Mouse (Mus musculus) MEL (cell line): ENCODE results near the gene Gm45716. TPM values are rescaled to one million over a fixed set of nuclear protein-coding genes. Genes with fewer than 3 reads are reported as not detected.

Experiments used
- DNase-seq: peaks from one replicate; pipeline ENCODE4 v3.0.0; 2011; ENCODE audit warnings: low read depth, low spot score
- H3K27ac ChIP-seq: 2 replicates; pipeline ENCODE4 v1.5.1; 2012; ENCODE audit warnings: low read depth, mild to moderate bottlenecking, control low read depth, low read length, moderate library complexity; ENCODE audit not compliant: control insufficient read depth
- H3K27me3 ChIP-seq, 2 experiments: fragments of 150-350 bp in 1 of 2; sonication (generic) in 1 of 2; 2 replicates each; pipeline ENCODE4 v1.6.1; 2012; ENCODE audit warnings: low read length in 2 of 2, mild to moderate bottlenecking in 2 of 2, improper control_type of control experiment in 1 of 2, moderate library complexity in 1 of 2; ENCODE audit not compliant: insufficient read depth in 2 of 2, control insufficient read depth in 1 of 2
- H3K36me3 ChIP-seq, 2 experiments: 2 replicates each; pipeline ENCODE4 v1.6.1; 2012 to 2014; ENCODE audit warnings: low read length in 2 of 2, improper control_type of control experiment in 1 of 2, inconsistent platforms in 1 of 2, mild to moderate bottlenecking in 1 of 2; ENCODE audit not compliant: insufficient read depth in 2 of 2, control insufficient read depth in 1 of 2
- H3K4me1 ChIP-seq, 2 experiments: fragments of 150-350 bp in 1 of 2; sonication (generic) in 1 of 2; 2 replicates each; pipeline ENCODE4 v1.6.1; 2012; ENCODE audit warnings: low read length in 2 of 2, improper control_type of control experiment in 1 of 2, mild to moderate bottlenecking in 1 of 2; ENCODE audit not compliant: insufficient read depth in 2 of 2, control insufficient read depth in 1 of 2
- H3K4me3 ChIP-seq, 2 experiments: fragments of 150-350 bp in 1 of 2; sonication (generic) in 1 of 2; 2 replicates each; pipeline ENCODE4 v1.5.1; 2012; ENCODE audit warnings: low read depth in 2 of 2, low read length in 2 of 2, mild to moderate bottlenecking in 2 of 2, moderate library complexity in 2 of 2, control low read depth in 1 of 2, improper control_type of control experiment in 1 of 2; ENCODE audit not compliant: control insufficient read depth in 1 of 2, insufficient read depth in 1 of 2
- H3K79me2 ChIP-seq: 2 replicates; pipeline ENCODE4 v1.6.1; 2012; ENCODE audit warnings: mild to moderate bottlenecking, low read length, moderate library complexity; ENCODE audit not compliant: control insufficient read depth, poor library complexity, insufficient read depth
- H3K9ac ChIP-seq: 2 replicates; pipeline ENCODE4 v1.6.1; 2012; ENCODE audit warnings: low read depth, mild to moderate bottlenecking, control low read depth, low read length, moderate library complexity; ENCODE audit not compliant: control insufficient read depth, poor library complexity, severe bottlenecking
- H3K9me3 ChIP-seq: fragments of 150-350 bp; sonication (generic); replicated peaks from 2 replicates; pipeline ENCODE4 v1.6.1; 2012; ENCODE audit warnings: mild to moderate bottlenecking, low read length, improper control_type of control experiment, moderate library complexity; ENCODE audit not compliant: insufficient read depth
- CHD1 ChIP-seq: IDR thresholded peaks from 2 replicates; pipeline ENCODE4 v1.6.1; 2012; ENCODE audit warnings: low read depth, mild to moderate bottlenecking, inconsistent platforms, low read length, improper control_type of control experiment
- CHD2 ChIP-seq: IDR thresholded peaks from 2 replicates; pipeline ENCODE4 v1.6.1; 2011; ENCODE audit warnings: low read length, improper control_type of control experiment
- E2F4 ChIP-seq: IDR thresholded peaks from 2 replicates; pipeline ENCODE4 v1.6.1; 2011; ENCODE audit warnings: low read depth, low read length, improper control_type of control experiment, borderline replicate concordance
- ELF1 ChIP-seq: IDR thresholded peaks from 2 replicates; pipeline ENCODE4 v1.6.1; 2014; ENCODE audit warnings: low read depth, mild to moderate bottlenecking, inconsistent platforms, low read length, improper control_type of control experiment, moderate library complexity
- EP300 ChIP-seq, 2 experiments: IDR thresholded peaks; 2 replicates each; pipeline ENCODE4 v1.6.1; 2011; ENCODE audit warnings: improper control_type of control experiment in 2 of 2, low read length in 2 of 2, low read depth in 1 of 2, mild to moderate bottlenecking in 1 of 2
- GABPA ChIP-seq: IDR thresholded peaks from 2 replicates; pipeline ENCODE4 v1.6.1; 2012; ENCODE audit warnings: low read depth, mild to moderate bottlenecking, inconsistent platforms, low read length, improper control_type of control experiment, moderate library complexity
- HCFC1 ChIP-seq: IDR thresholded peaks from 2 replicates; pipeline ENCODE4 v1.6.1; 2012; ENCODE audit warnings: low read depth, mild to moderate bottlenecking, inconsistent platforms, low read length, improper control_type of control experiment, moderate library complexity
- JUND ChIP-seq: IDR thresholded peaks from 2 replicates; pipeline ENCODE4 v1.6.1; 2011; ENCODE audit warnings: low read depth, mild to moderate bottlenecking, improper control_type of control experiment, low read length
- KAT2A ChIP-seq: conservative IDR thresholded peaks from 2 replicates; pipeline ENCODE4 v1.6.1; 2012; ENCODE audit warnings: low read depth, low read length, improper control_type of control experiment, inconsistent platforms
- MAZ ChIP-seq: IDR thresholded peaks from 2 replicates; pipeline ENCODE4 v1.6.1; 2012; ENCODE audit warnings: low read depth, mild to moderate bottlenecking, inconsistent platforms, low read length, improper control_type of control experiment
- MEF2A ChIP-seq: IDR thresholded peaks from 2 replicates; pipeline ENCODE4 v1.6.1; 2014; ENCODE audit warnings: low read depth, mild to moderate bottlenecking, inconsistent platforms, low read length, improper control_type of control experiment; ENCODE audit not compliant: poor library complexity, insufficient replicate concordance, severe bottlenecking; ENCODE audit errors: extremely low read depth
- MYB ChIP-seq: IDR thresholded peaks from 2 replicates; pipeline ENCODE4 v1.6.1; 2011; ENCODE audit warnings: mild to moderate bottlenecking, low read depth, low read length, improper control_type of control experiment
- MYC ChIP-seq: IDR thresholded peaks from 2 replicates; pipeline ENCODE4 v1.6.1; 2011; ENCODE audit warnings: low read depth, mild to moderate bottlenecking, low read length, improper control_type of control experiment, moderate library complexity
- NELFE ChIP-seq: IDR thresholded peaks from 2 replicates; pipeline ENCODE4 v1.6.1; 2011; ENCODE audit warnings: low read depth, low read length, improper control_type of control experiment
- POLR2A ChIP-seq, 2 experiments: IDR thresholded peaks; 2 replicates each; pipeline ENCODE4 v1.6.1; 2011 to 2012; ENCODE audit warnings: low read length in 2 of 2, mild to moderate bottlenecking in 2 of 2, control low read depth in 1 of 2, improper control_type of control experiment in 1 of 2, low read depth in 1 of 2, moderate library complexity in 1 of 2; ENCODE audit not compliant: control insufficient read depth in 1 of 2, insufficient read depth in 1 of 2, poor library complexity in 1 of 2
- POLR2AphosphoS2 ChIP-seq: IDR thresholded peaks from 2 replicates; pipeline ENCODE4 v1.6.1; 2011; ENCODE audit warnings: low read length, improper control_type of control experiment
- POLR2AphosphoS5 ChIP-seq: IDR thresholded peaks from 2 replicates; pipeline ENCODE4 v1.6.1; 2012; ENCODE audit warnings: low read depth, borderline replicate concordance, mild to moderate bottlenecking, inconsistent platforms, low read length, moderate library complexity, mixed read lengths
- SMC3 ChIP-seq: IDR thresholded peaks from 2 replicates; pipeline ENCODE4 v1.6.1; 2011; ENCODE audit warnings: low read depth, low read length, improper control_type of control experiment
- TBP ChIP-seq: IDR thresholded peaks from 2 replicates; pipeline ENCODE4 v1.8.0; 2011; ENCODE audit warnings: low read depth, low read length, improper control_type of control experiment
- UBTF ChIP-seq: IDR thresholded peaks from 2 replicates; pipeline ENCODE4 v1.6.1; 2012; ENCODE audit warnings: low read depth, mild to moderate bottlenecking, inconsistent platforms, low read length, improper control_type of control experiment, moderate library complexity, borderline replicate concordance; ENCODE audit not compliant: insufficient read depth
- ZC3H11A ChIP-seq: IDR thresholded peaks from 2 replicates; pipeline ENCODE4 v1.6.1; 2012; ENCODE audit warnings: low read depth, mild to moderate bottlenecking, inconsistent platforms, low read length, improper control_type of control experiment
- ZMIZ1 ChIP-seq: IDR thresholded peaks from 2 replicates; pipeline ENCODE4 v1.6.1; 2012; ENCODE audit warnings: low read depth, mild to moderate bottlenecking, inconsistent platforms, low read length, improper control_type of control experiment, moderate library complexity
- ZNF384 ChIP-seq: IDR thresholded peaks from 2 replicates; pipeline ENCODE4 v1.6.1; 2012; ENCODE audit warnings: low read depth, mild to moderate bottlenecking, inconsistent platforms, low read length, improper control_type of control experiment
- polyA plus RNA-seq, 2 experiments: library from polyadenylated mRNA; stranded (reverse) in 1 of 2; unstranded in 1 of 2; fragments of >175 nt in 1 of 2; fragments of >200 nt in 1 of 2; gene quantifications; 2 replicates each; pipeline versions ENCODE4 v1.2.1 to v1.2.4; 2012; ENCODE audit warnings: low replicate concordance in 2 of 2, low read depth in 1 of 2; ENCODE audit not compliant: insufficient read length in 2 of 2, insufficient read depth in 1 of 2, missing spikeins in 1 of 2
- total RNA-seq: library from RNA; depleted of rRNA; stranded (reverse); fragments of 300-350 nt; gene quantifications from 2 replicates; pipeline ENCODE4 v1.2.3, GENCODE M21; 2012

Gene Gm45716
- total and polyA plus RNA-seq, 3 experiments, result 2.9 to 4.1 TPM; not detected in 1

DNA sequence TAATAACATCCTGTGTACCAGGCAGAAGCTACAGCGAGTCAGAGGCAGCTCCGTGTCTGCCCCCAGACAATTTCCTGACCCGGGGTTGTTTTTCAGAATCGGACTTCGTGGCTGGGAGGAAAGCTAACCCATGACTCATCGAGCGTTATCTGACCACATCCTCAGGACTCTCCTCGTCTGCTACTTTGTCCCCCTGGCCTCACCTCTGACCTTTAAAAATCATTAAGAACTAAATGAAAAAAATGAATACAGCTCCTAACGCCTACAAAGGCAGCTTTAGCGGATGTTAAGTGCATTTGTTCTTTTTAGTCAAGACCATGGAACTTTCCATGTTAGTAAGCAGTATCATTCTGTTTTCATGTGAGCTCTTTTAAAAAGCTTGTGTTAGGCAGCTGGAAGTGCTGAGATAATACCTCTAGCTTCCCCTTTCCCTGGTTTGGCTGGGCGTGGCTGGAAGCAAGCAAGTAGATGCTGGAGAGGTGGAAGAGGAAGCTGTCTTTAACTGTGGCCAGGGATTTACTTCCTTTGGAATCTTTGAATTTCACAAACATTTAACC lies 37.5 kb downstream of the Gm45716 start (continued):
- TF ChIP-seq POLR2AphosphoS5 (no peak), ELF1 (no peak), NELFE (peak; percentile 26; the same call in 1 of the 2 replicates), MEF2A (no peak), ZNF384 (peak; percentile 44), JUND (peak; percentile 87; the same call in 1 of the 2 replicates), MAZ (peak; percentile 52; the same call in 1 of the 2 replicates), GABPA (no peak), E2F4 (no peak), KAT2A (no peak), MYC (peak; percentile 65)
- TF ChIP-seq, all 39 proteins: peak for 18

DNA sequence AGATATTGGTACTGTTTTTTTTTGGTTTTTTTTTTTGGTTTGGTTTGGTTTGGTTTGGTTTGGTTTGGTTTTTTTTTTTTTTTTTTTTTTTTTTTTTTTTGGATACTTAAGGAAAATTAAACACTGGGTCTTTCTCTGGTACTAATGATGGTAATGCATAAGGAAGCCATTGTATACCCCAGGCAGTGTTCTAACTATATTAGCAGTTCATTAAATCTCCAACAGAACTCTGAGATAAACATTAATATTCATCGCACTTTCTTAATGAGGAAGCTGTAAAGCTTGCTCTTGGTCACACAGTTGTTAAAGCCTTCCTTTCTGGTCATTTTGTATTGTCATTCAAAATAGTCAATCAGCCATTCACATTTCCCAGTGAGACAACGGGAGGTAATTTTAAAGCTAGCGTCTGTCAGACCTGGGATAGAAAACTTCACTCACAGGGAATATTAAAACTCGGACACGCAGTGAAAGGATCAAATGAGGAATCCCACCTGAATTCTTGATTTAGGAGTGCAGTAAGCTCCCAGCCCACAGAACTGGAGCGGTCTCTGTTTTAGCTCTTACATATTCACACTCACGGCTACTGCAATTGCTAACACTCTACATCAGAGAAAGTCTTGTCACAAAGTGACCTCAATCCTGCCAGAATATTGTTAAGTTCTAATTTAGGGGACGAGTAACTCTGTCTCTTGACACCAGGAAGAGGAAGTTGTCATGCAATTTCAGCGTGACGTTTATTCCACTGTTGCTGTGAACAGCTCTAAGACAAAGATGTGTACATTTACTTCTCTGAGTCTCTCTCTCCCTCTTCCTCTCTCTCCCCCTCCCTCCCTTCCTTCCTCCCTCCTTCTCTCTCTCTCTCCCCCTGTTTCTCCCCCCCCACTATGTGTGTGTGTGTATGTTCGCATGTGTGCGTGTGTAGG lies 39.8 kb downstream of the Gm45716 start:
- Histone ChIP-seq H3K27ac (no peak overlapping the region), H3K36me3 (peaks cover 0 to 20% of the 10 kb centered on the region in 2 experiments; a peak in 2 of 4 replicates), H3K4me3 (no peak overlapping the region), H3K9me3 (no peaks in the 10 kb centered on the region), H3K27me3 (no peaks in the 10 kb centered on the region), H3K4me1 (peaks cover 7 to 40% of the 10 kb centered on the region in 2 experiments; a peak in 3 of 4 replicates), H3K79me2 (no peaks in the 10 kb centered on the region), H3K9ac (no peak overlapping the region)
- no peak for TF ChIP-seq MEF2A
- peak; percentile 45; the same call in 1 of the 2 replicates for TF ChIP-seq ELF1
- peak; percentile 54 for DNase-seq

DNA sequence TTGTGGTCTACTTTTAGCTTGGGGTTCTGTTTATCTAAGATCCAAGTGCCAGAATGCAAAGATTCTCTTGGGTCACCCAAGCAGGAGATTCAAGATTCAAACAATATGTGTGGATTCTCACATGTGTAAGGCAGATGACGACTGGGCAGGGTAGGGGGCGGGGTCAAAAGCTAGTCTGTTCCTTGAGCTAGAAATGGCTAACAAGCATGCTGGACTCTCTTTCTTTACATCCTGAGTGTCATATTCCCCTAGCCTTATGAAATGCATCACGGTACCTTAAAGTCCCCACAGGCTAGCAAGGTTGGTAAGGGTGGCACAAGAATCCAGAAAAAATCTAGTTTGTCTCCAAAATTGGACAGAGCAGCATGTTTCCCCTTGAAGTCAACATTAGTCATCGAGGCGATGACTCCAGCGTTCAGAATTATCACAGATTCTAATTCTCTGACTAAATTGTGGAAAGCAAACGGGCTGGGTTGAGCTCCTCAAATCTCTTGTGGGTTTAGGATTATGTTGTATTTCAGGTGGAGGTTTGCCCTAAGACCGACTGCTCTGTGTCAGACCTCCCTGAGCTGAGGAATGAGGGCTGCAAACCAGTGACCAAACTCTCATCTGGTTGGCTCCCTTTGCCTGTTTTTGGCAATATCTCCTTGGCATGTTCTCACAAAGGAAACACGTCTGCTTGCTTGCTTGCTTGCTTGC lies 40.9 kb downstream of the Gm45716 start:
- Histone ChIP-seq H3K9ac (no peak overlapping the region), H3K36me3 (peaks cover 0 to 20% of the 10 kb centered on the region in 2 experiments; a peak in 2 of 4 replicates), H3K27ac (no peak overlapping the region)
- no peak for DNase-seq
- TF ChIP-seq HCFC1 (no peak), TBP (no peak), CHD2 (no peak), POLR2A (IDR thresholded peaks at IDR 0.05; ENCODE audit: control insufficient read depth in 1 of 2, insufficient read depth in 1 of 2, low read depth in 1 of 2, low read length in 2 of 2, poor library complexity in 1 of 2) (no peak), UBTF (no peak), NELFE (no peak), POLR2AphosphoS2 (no peak), CHD1 (no peak), E2F4 (no peak), ZMIZ1 (no peak), ELF1 (no peak), MYB (no peak), EP300 (IDR thresholded peaks at IDR 0.05; ENCODE audit: low read depth in 1 of 2, low read length in 2 of 2) (no peak), ZC3H11A (no peak), SMC3 (no peak)
- TF ChIP-seq, all 39 proteins: peak for 0
- H3K9me3 ChIP-seq, result no peaks in the 10 kb centered on the region
- H3K4me3 ChIP-seq, result no peak overlapping the region
- H3K79me2 ChIP-seq, result no peaks in the 10 kb centered on the region
- H3K4me1 ChIP-seq, result peaks cover 7 to 38% of the 10 kb centered on the region in 2 experiments; a peak in 3 of 4 replicates
- peaks cover 1 to 2% of the 10 kb centered on the region in 2 experiments; a peak in 2 of 4 replicates for H3K27me3 ChIP-seq
